Mouse (Mus musculus) heart, postnatal 0 days (tissue): Measurements from ENCODE around the gene Dpyd. TPM values are rescaled to one million over a fixed set of nuclear protein-coding genes. Genes with fewer than 3 reads are reported as not detected.
A peak's percentile ranks its signal among the peaks of the same experiment; 100 is the strongest.

Experiments
- ATAC-seq: fragments of 200-750 bp; cut with Nextera tagmentation; 2 replicates; pipeline ENCODE4 v1.8.0; 2017; ENCODE audit warnings: low read depth, moderate number of reproducible peaks, moderate library complexity; ENCODE audit not compliant: insufficient read depth
- DNase-seq: peaks from one replicate; pipeline ENCODE4 v3.0.0-alpha.2; 2016; ENCODE audit warnings: low spot score
- H3K27ac ChIP-seq: fragments of 300-500 bp; sonication (generic); 2 replicates; pipeline ENCODE4 v1.5.1; 2014; ENCODE audit warnings: low read depth, mild to moderate bottlenecking
- H3K27me3 ChIP-seq: fragments of 300-500 bp; sonication (generic); 2 replicates; pipeline ENCODE4 v1.6.1; 2014; ENCODE audit warnings: low read length, mixed read lengths; ENCODE audit not compliant: control insufficient read depth, insufficient read depth
- H3K36me3 ChIP-seq: fragments of 300-500 bp; sonication (generic); replicated peaks from 2 replicates; pipeline ENCODE4 v1.6.1; 2014; ENCODE audit warnings: low read length, mixed read lengths; ENCODE audit not compliant: control insufficient read depth, insufficient read depth
- H3K4me1 ChIP-seq: fragments of 300-500 bp; sonication (generic); 2 replicates; pipeline ENCODE4 v1.6.1; 2014; ENCODE audit warnings: antibody characterized with exemption; ENCODE audit not compliant: control insufficient read depth, insufficient read depth
- H3K4me2 ChIP-seq: fragments of 300-500 bp; sonication (generic); 2 replicates; pipeline ENCODE4 v1.6.1; 2014; ENCODE audit warnings: low read depth, mild to moderate bottlenecking, low read length, moderate library complexity
- H3K4me3 ChIP-seq: fragments of 300-500 bp; sonication (generic); 2 replicates; pipeline ENCODE4 v1.5.1; 2014; ENCODE audit warnings: low read depth, low read length
- H3K9ac ChIP-seq: fragments of 300-500 bp; sonication (generic); replicated peaks from 2 replicates; pipeline ENCODE4 v1.6.1; 2014; ENCODE audit warnings: low read depth, low read length, mixed read lengths
- H3K9me3 ChIP-seq: fragments of 300-500 bp; sonication (generic); replicated peaks from 2 replicates; pipeline ENCODE4 v1.6.1; 2016; ENCODE audit warnings: low read length; ENCODE audit not compliant: control insufficient read depth
- CTCF ChIP-seq: IDR thresholded peaks from 2 replicates; pipeline ENCODE4 v1.5.1; 2016; ENCODE audit warnings: antibody characterized with exemption, control low read depth, low read depth
- EP300 ChIP-seq: IDR thresholded peaks from 2 replicates; pipeline ENCODE4 v1.6.1; 2016; ENCODE audit warnings: antibody characterized with exemption, low read depth
- WGBS: fragments of 180-500 bp; shearing (Covaris S2); extraction: QIAGEN DNeasy Blood & Tissue Kit; methylation state at CpG from one replicate; pipeline ENCODE4 v1.1.7; 2014; 5-methylcytosine and 5-hydroxymethylcytosine counted together
- polyA plus RNA-seq: library from polyadenylated mRNA; unstranded; fragments of >200 nt; fragmentation: Nextera tagmentation; extraction: Ambion mirVana; gene quantifications from 2 replicates; pipeline ENCODE4 v1.2.1, GENCODE M21; 2015
- total RNA-seq: library from RNA; depleted of rRNA; stranded (reverse); fragments of >200 nt; gene quantifications from 2 replicates; pipeline ENCODE4 v1.2.3, GENCODE M21; 2014; ENCODE audit warnings: low replicate concordance

Dpyd gene
- total and polyA plus RNA-seq, 2 experiments from 2014 or later = 2.8 to 3.1 TPM

GRCm38 (mm10) chr3:119168166-119168565 is 606.2 kb downstream of the Dpyd start:
- H3K9me3 ChIP-seq = no peaks in the 10 kb centered on the region
- no peaks in the 10 kb centered on the region for H3K4me1 ChIP-seq
- no peaks in the 10 kb centered on the region for H3K27me3 ChIP-seq
- H3K9ac ChIP-seq = no peak overlapping the region
- no peak overlapping the region for H3K4me2 ChIP-seq
- no peak overlapping the region for H3K27ac ChIP-seq
- WGBS = 79% methylated on average over 2 of the region's 2 CpGs
- ATAC-seq = no peak
- TF ChIP-seq EP300 = no peak
- TF ChIP-seq CTCF = no peak
- H3K36me3 ChIP-seq = no peaks in the 10 kb centered on the region
- no peak overlapping the region for H3K4me3 ChIP-seq
- DNase-seq = no peak

GRCm38 (mm10) chr3:119168661-119169060 is 606.7 kb downstream of the Dpyd start:
- WGBS = 21% methylated on average over 1 of the region's 1 CpGs
- H3K4me1 ChIP-seq = no peaks in the 10 kb centered on the region
- no peak for DNase-seq
- H3K9me3 ChIP-seq = no peaks in the 10 kb centered on the region
- H3K27me3 ChIP-seq = no peaks in the 10 kb centered on the region
- H3K4me2 ChIP-seq = no peak overlapping the region
- no peak overlapping the region for H3K9ac ChIP-seq
- TF ChIP-seq EP300 = no peak
- TF ChIP-seq CTCF = no peak
- H3K36me3 ChIP-seq = no peaks in the 10 kb centered on the region
- no peak overlapping the region for H3K4me3 ChIP-seq
- H3K27ac ChIP-seq = no peak overlapping the region
- ATAC-seq = no peak

GRCm38 (mm10) chr3:119183261-119183660 is 621.3 kb downstream of the Dpyd start:
- DNase-seq = no peak
- WGBS = 79% methylated on average over 3 of the region's 3 CpGs
- no peaks in the 10 kb centered on the region for H3K9me3 ChIP-seq

GRCm38 (mm10) chr3:119194071-119194470 is 632.1 kb downstream of the Dpyd start:
- H3K4me2 ChIP-seq = no peak overlapping the region
- H3K36me3 ChIP-seq = no peaks in the 10 kb centered on the region
- H3K9me3 ChIP-seq = no peaks in the 10 kb centered on the region
- H3K9ac ChIP-seq = no peak overlapping the region
- H3K4me1 ChIP-seq = no peaks in the 10 kb centered on the region
- TF ChIP-seq CTCF (no peak), EP300 (no peak)
- ATAC-seq = no peak
- no peak overlapping the region for H3K4me3 ChIP-seq
- no peaks in the 10 kb centered on the region for H3K27me3 ChIP-seq
- H3K27ac ChIP-seq = no peak overlapping the region
- DNase-seq = no peak
- 60% methylated on average over 6 of the region's 6 CpGs for WGBS

More at GRCm38 (mm10) chr3:119183261-119183660, 621.3 kb downstream of the Dpyd start:
- H3K36me3 ChIP-seq = no peaks in the 10 kb centered on the region
- no peak for ATAC-seq
- H3K27ac ChIP-seq = no peak overlapping the region
- no peak for TF ChIP-seq EP300
- no peak for TF ChIP-seq CTCF
- H3K4me1 ChIP-seq = no peaks in the 10 kb centered on the region
- H3K4me3 ChIP-seq = no peak overlapping the region
- H3K27me3 ChIP-seq = no peaks in the 10 kb centered on the region
- H3K9ac ChIP-seq = no peak overlapping the region
- H3K4me2 ChIP-seq = no peak overlapping the region

- H3K9me3 ChIP-seq = no peaks in the 10 kb centered on the region
- H3K9ac ChIP-seq = no peak overlapping the region
- no peak for ATAC-seq
- peak; percentile 6 for DNase-seq
- whole genome bisulfite sequencing = 36% methylated on average over 4 of the region's 4 CpGs
- no peak overlapping the region for H3K4me3 ChIP-seq
- no peaks in the 10 kb centered on the region for H3K27me3 ChIP-seq
- H3K36me3 ChIP-seq = no peaks in the 10 kb centered on the region
- TF ChIP-seq EP300 = no peak
- no peak for TF ChIP-seq CTCF
- H3K4me2 ChIP-seq = no peak overlapping the region
- no peak overlapping the region for H3K27ac ChIP-seq
- no peaks in the 10 kb centered on the region for H3K4me1 ChIP-seq
These were observed 633.7 kb downstream of the Dpyd start for GRCm38 (mm10) chr3:119195613-119196012.

GRCm38 (mm10) chr3:119220763-119221412 is 659.0 kb downstream of the Dpyd start:
- Histone ChIP-seq H3K27ac (no peak overlapping the region), H3K9me3 (no peaks in the 10 kb centered on the region), H3K4me3 (no peak overlapping the region), H3K9ac (no peak overlapping the region), H3K27me3 (no peaks in the 10 kb centered on the region), H3K4me1 (no peaks in the 10 kb centered on the region), H3K36me3 (no peaks in the 10 kb centered on the region), H3K4me2 (no peak overlapping the region)
- ATAC-seq (no peak), DNase-seq (no peak)
- WGBS = 64% methylated on average over 2 of the region's 2 CpGs
- TF ChIP-seq CTCF (no peak), EP300 (no peak)
